Mouse (Mus musculus) myocyte (in vitro differentiated cells): ENCODE results near the gene Vwce.

Source experiments
- E2F4 ChIP-seq: IDR thresholded peaks from one replicate; pipeline ENCODE4 v1.6.1; 2011; ENCODE audit warnings: mild to moderate bottlenecking, control low read depth, moderate library complexity; ENCODE audit not compliant: insufficient read depth
- MYOD1 ChIP-seq, 3 experiments: IDR thresholded peaks; one replicate each; pipeline ENCODE4 v1.6.1; 2011; ENCODE audit warnings: control low read depth in 2 of 3, low read depth in 2 of 3, mild to moderate bottlenecking in 2 of 3, moderate library complexity in 1 of 3; ENCODE audit not compliant: insufficient read length in 2 of 3, control insufficient read depth in 1 of 3
- POLR2A ChIP-seq: IDR thresholded peaks from one replicate; pipeline ENCODE4 v1.6.1; 2011; ENCODE audit warnings: low read depth, mild to moderate bottlenecking, control low read depth, moderate library complexity; ENCODE audit not compliant: insufficient read length
- POLR2AphosphoS2 ChIP-seq: IDR thresholded peaks from one replicate; pipeline ENCODE4 v1.6.1; 2011; ENCODE audit warnings: low read depth, control low read depth; ENCODE audit not compliant: insufficient read length

DNA sequence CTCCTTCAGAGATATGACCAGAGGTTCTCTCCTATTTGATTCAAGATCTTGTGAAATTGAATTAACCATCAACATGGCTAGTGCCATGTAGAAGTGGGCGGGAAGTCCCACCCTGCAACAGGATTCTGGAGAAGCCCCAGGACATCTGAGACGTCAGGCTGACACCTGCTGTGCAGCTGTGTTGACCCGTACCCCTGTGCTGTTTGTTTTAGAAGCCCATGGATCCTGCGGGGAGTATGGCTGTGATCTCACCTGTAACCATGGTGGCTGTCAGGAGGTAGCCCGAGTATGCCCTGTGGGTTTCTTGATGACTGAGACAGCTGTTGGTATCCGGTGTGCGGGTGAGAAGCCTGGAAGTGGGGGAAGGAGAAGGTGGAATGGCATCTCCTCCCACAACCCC lies 3.8 kb downstream of the Vwce start:
- TF ChIP-seq E2F4 (no peak), POLR2A (no peak), POLR2AphosphoS2 (no peak), MYOD1 (IDR thresholded peaks at IDR 0.05; ENCODE audit: control insufficient read depth in 1 of 3, insufficient read length in 2 of 3, low read depth in 2 of 3) (peak in 2 of 3 experiments; percentile 53 to 76)
